Mouse (Mus musculus) heart, embryonic 16.5 days (tissue): ENCODE measurements at regions not wholly inside any gene's neighbourhood (a gene's known extent, or its start where the extent isn't known, plus 50 kb on each side); places are given as distances from the start of the nearest gene placed in this dataset.
A peak's percentile ranks its signal among the peaks of the same experiment; 100 is the strongest.

Experiments used
- ATAC-seq: fragments of 200-750 bp; cut with Nextera tagmentation; replicated peaks from 2 replicates; pipeline ENCODE4 v1.8.0; 2017; ENCODE audit warnings: moderate number of reproducible peaks; ENCODE audit not compliant: insufficient read depth, low FRiP score; ENCODE audit errors: extremely low read depth
- H3K27ac ChIP-seq: fragments of 300-500 bp; sonication (generic); 2 replicates; pipeline ENCODE4 v1.5.1; 2014; ENCODE audit warnings: mild to moderate bottlenecking, low read length, control low read depth, moderate library complexity
- H3K27me3 ChIP-seq: fragments of 300-500 bp; sonication (generic); 2 replicates; pipeline ENCODE4 v1.6.1; 2014; ENCODE audit warnings: low read length, mixed read lengths; ENCODE audit not compliant: control insufficient read depth, insufficient read depth
- H3K36me3 ChIP-seq: fragments of 300-500 bp; sonication (generic); 2 replicates; pipeline ENCODE4 v1.6.1; 2014; ENCODE audit not compliant: control insufficient read depth, insufficient read depth
- H3K4me1 ChIP-seq: fragments of 300-500 bp; sonication (generic); 2 replicates; pipeline ENCODE4 v1.6.1; 2014; ENCODE audit warnings: low read length, mixed read lengths; ENCODE audit not compliant: control insufficient read depth, insufficient read depth
- H3K4me2 ChIP-seq: fragments of 300-500 bp; sonication (generic); 2 replicates; pipeline ENCODE4 v1.6.1; 2014; ENCODE audit warnings: low read depth, mild to moderate bottlenecking, control low read depth, low read length
- H3K4me3 ChIP-seq: fragments of 300-500 bp; sonication (generic); 2 replicates; pipeline ENCODE4 v1.5.1; 2014; ENCODE audit warnings: mild to moderate bottlenecking, control low read depth, low read length
- H3K9ac ChIP-seq: fragments of 300-500 bp; sonication (generic); 2 replicates; pipeline ENCODE4 v1.6.1; 2014; ENCODE audit warnings: low read length, control low read depth
- H3K9me3 ChIP-seq: fragments of 300-500 bp; sonication (generic); replicated peaks from 2 replicates; pipeline ENCODE4 v1.6.1; 2016; ENCODE audit warnings: low read length; ENCODE audit not compliant: control insufficient read depth
- WGBS: fragments of 180-500 bp; shearing (Covaris S2); extraction: QIAGEN DNeasy Blood & Tissue Kit; methylation state at CpG from one replicate; pipeline ENCODE4 v1.1.7; 2014; 5-methylcytosine and 5-hydroxymethylcytosine counted together

DNA sequence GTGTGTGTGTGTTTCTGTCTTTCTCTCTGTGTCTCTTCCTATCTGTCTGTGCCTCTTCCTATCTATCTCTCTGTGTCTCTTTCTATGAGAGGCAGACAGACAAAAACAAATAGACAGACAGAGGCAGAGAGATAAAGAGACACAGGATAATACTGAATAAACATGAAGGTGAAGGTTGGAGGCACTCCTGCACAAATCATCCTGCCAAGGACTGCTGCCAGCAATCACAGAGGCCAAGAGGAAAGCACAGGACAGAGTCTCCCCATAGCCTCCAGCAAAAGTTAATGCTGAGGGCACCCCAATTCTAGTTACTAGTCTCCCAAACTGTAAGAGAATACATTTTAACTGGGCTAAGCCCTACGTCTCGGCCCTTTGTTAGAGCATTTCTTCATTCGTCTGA is 77.6 kb upstream of the Daam1 start:
- ATAC-seq: no peak
- Histone ChIP-seq H3K36me3 (no peaks in the 10 kb centered on the region), H3K9me3 (no peaks in the 10 kb centered on the region), H3K27ac (no peak overlapping the region), H3K4me1 (peaks cover 16% of the 10 kb centered on the region), H3K4me3 (no peak overlapping the region), H3K9ac (no peak overlapping the region), H3K4me2 (no peak overlapping the region), H3K27me3 (no peaks in the 10 kb centered on the region)
- 81% methylated on average over 3 of the region's 3 CpGs for WGBS

- no peaks in the 10 kb centered on the region for H3K4me1 ChIP-seq
- H3K4me2 ChIP-seq: no peak overlapping the region
- no peaks in the 10 kb centered on the region for H3K36me3 ChIP-seq
- peaks cover 6% of the 10 kb centered on the region; the same call in 1 of the 2 replicates for H3K9me3 ChIP-seq
- no peak overlapping the region for H3K27ac ChIP-seq
- no peak overlapping the region for H3K9ac ChIP-seq
- H3K4me3 ChIP-seq: no peak overlapping the region
- H3K27me3 ChIP-seq: no peaks in the 10 kb centered on the region
- no peak for ATAC-seq
- 60% methylated on average over 4 of the region's 4 CpGs for WGBS
Observed at GRCm38 (mm10) chr12:71763194-71763593, 67.7 kb upstream of the Daam1 start.

- Histone ChIP-seq H3K4me3 (no peak overlapping the region), H3K9ac (no peak overlapping the region), H3K4me2 (no peak overlapping the region), H3K9me3 (peaks cover 6% of the 10 kb centered on the region; the same call in 1 of the 2 replicates), H3K4me1 (no peaks in the 10 kb centered on the region), H3K27me3 (no peaks in the 10 kb centered on the region), H3K27ac (no peak overlapping the region), H3K36me3 (no peaks in the 10 kb centered on the region)
- 90% methylated on average over 4 of the region's 4 CpGs for WGBS
- ATAC-seq: no peak
Observed at GRCm38 (mm10) chr12:71766086-71766485, 64.8 kb upstream of the Daam1 start.

DNA sequence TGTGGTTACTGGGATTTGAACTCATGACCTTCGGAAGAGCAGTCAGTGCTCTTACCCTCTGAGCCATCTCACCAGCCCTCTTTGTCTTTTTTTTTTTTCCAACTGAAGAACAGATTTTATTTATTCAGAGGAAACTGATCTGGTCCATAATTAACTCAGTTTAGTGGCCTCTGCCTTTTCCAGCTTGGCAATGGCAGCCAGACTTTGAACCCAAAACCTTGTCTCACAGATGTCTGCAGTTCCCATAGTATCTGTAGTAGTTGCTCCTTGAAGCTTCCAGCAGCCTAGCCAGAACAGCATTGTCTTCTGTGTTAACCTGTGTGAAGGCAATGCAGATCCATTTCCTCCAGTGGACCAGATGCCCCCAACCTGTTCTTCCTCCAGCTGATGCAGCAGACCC is 64.2 kb upstream of the Daam1 start:
- WGBS: 96% methylated on average over 1 of the region's 1 CpGs
- H3K4me1 ChIP-seq: no peaks in the 10 kb centered on the region
- no peak overlapping the region for H3K27ac ChIP-seq
- H3K9me3 ChIP-seq: peaks cover 6% of the 10 kb centered on the region; the same call in 1 of the 2 replicates
- H3K4me3 ChIP-seq: no peak overlapping the region
- H3K9ac ChIP-seq: no peak overlapping the region
- H3K4me2 ChIP-seq: no peak overlapping the region
- H3K27me3 ChIP-seq: no peaks in the 10 kb centered on the region
- H3K36me3 ChIP-seq: no peaks in the 10 kb centered on the region
- no peak for ATAC-seq

DNA sequence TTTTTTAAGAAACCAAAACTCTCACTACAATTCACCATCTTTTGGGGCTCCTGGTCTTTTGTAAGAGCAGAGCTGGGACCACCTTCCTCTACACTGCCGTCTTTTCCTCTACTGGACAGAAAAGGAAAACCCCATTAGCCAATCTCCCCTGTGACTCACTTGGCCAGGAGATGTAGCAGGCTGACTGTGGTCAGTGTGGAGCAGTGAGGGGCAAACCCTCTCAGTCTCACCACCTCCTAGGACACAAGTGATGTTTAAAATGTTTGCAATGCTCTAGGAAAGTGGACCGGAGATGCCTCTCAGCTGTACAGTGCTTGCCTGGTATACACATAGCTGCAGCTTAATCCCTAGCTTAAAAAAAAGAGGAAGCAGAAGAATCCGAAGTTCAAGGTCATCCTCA is 63.0 kb upstream of the Daam1 start:
- Histone ChIP-seq H3K4me3 (no peak overlapping the region), H3K9me3 (peaks cover 6% of the 10 kb centered on the region; the same call in 1 of the 2 replicates), H3K4me1 (no peaks in the 10 kb centered on the region), H3K9ac (no peak overlapping the region), H3K27ac (no peak overlapping the region), H3K27me3 (no peaks in the 10 kb centered on the region), H3K36me3 (no peaks in the 10 kb centered on the region), H3K4me2 (no peak overlapping the region)
- no peak for ATAC-seq
- WGBS: 38% methylated on average over 3 of the region's 3 CpGs

DNA sequence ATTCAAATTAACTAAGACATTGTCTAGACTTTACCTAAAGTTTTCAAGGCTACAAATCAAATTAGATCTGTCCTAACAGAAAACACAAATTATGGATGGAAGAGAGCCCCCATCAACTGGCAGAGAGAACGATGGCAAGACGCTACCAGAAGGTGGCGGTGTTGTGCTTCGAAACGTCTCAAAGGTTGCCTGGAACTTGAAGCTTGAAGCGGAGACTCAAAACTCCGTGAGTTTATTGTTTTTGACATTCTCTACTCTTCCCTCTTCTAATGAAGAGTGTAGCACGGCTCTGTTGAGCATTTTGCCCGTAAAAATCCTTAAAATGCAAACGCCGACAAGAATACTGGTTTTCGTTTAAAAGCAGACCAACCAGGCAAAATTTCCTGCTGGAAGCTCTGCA is 62.4 kb upstream of the Daam1 start:
- Histone ChIP-seq H3K9me3 (peaks cover 6% of the 10 kb centered on the region; the same call in 1 of the 2 replicates), H3K27ac (no peak overlapping the region), H3K4me1 (no peaks in the 10 kb centered on the region), H3K27me3 (no peaks in the 10 kb centered on the region), H3K9ac (peak overlapping the region; percentile 65), H3K4me2 (peak overlapping the region; percentile 72), H3K36me3 (no peaks in the 10 kb centered on the region), H3K4me3 (peak overlapping the region; percentile 50)
- ATAC-seq: no peak
- 3% methylated on average over 12 of the region's 12 CpGs for whole genome bisulfite sequencing

DNA sequence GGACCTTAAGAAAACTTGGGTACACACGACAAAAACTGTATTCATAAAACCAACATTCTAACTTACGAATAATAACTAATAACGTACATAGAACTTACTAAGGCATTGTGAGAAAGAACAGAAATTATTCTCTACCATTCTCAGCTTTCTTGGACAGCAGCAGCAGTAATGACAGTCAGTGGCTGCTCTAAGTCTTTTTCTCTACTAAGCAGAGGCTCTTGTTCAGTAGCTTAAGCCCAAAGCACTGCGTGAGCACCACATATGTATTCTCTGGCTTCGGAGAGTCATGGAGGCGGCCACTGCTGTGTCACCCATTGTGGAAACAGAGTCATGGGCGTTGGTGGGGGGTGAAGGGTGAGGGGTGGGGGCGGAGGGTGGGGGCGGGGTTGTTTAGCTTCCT is 62.0 kb upstream of the Daam1 start:
- peak overlapping the region; percentile 50 for H3K4me3 ChIP-seq
- H3K4me2 ChIP-seq: peak overlapping the region; percentile 72
- WGBS: 34% methylated on average over 9 of the region's 9 CpGs
- peak overlapping the region; percentile 65 for H3K9ac ChIP-seq
- peaks cover 6% of the 10 kb centered on the region; the same call in 1 of the 2 replicates for H3K9me3 ChIP-seq
- no peaks in the 10 kb centered on the region for H3K36me3 ChIP-seq
- no peak overlapping the region for H3K27ac ChIP-seq
- ATAC-seq: no peak
- no peaks in the 10 kb centered on the region for H3K27me3 ChIP-seq
- no peaks in the 10 kb centered on the region for H3K4me1 ChIP-seq

DNA sequence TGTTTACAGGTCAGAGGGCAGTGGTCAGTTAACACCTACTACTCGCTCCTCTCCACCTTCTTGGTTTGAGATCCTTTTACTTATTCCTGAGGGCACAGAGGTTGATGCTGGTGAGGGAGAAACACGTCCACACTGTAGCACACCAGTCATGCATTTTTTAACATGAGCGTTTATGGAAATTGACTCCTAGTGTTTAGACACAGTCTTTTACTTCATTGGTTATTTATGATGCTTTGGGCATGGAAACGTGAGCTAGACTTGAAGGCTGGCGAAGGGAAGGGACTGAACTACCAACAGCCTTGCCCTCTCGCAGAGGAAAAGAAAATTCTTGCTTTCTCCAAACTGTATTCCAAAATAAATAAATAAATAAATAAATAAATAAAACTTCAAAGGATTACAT is 61.6 kb upstream of the Daam1 start:
- no peak overlapping the region for H3K9ac ChIP-seq
- ATAC-seq: no peak
- no peak overlapping the region for H3K4me3 ChIP-seq
- 82% methylated on average over 6 of the region's 6 CpGs for WGBS
- H3K4me2 ChIP-seq: peak overlapping the region; percentile 72; the same call in 1 of the 2 replicates
- H3K27me3 ChIP-seq: no peaks in the 10 kb centered on the region
- no peaks in the 10 kb centered on the region for H3K36me3 ChIP-seq
- H3K4me1 ChIP-seq: no peaks in the 10 kb centered on the region
- peaks cover 6% of the 10 kb centered on the region; the same call in 1 of the 2 replicates for H3K9me3 ChIP-seq
- H3K27ac ChIP-seq: no peak overlapping the region

DNA sequence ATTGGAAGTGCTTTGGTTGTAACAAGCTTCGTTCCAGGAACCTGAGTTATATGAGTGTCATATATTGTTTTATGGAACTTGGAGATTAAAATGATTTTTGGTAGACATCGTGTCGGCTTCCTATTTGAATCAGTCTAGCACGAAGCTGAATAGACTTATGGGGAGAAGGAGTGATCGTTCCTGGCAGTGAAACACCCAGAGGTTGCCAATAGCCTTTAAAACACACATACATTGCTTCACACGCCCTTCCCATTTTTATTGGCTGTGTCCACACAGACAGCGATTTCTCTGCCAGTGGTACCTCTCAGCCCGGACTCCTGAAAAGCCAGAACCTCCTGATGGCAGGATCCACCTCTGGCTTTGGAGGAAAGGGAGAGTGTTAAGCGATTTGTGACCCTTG is 57.0 kb upstream of the Daam1 start:
- 64% methylated on average over 9 of the region's 9 CpGs for WGBS
- Histone ChIP-seq H3K4me1 (peaks cover 3% of the 10 kb centered on the region; the same call in 1 of the 2 replicates), H3K27ac (no peak overlapping the region), H3K9ac (no peak overlapping the region), H3K4me3 (no peak overlapping the region), H3K27me3 (no peaks in the 10 kb centered on the region), H3K9me3 (no peaks in the 10 kb centered on the region), H3K36me3 (no peaks in the 10 kb centered on the region), H3K4me2 (no peak overlapping the region)
- no peak for ATAC-seq
